ENCODE assay signal across 25 mouse cellular contexts in genomic region chr7:43816746-43817145, GRCm38 (mm10). TPM values are rescaled to one million over a fixed set of nuclear protein-coding genes. Genes with fewer than 3 reads are reported as not detected.
"Had no signal": no experiment of that assay in that cellular context is flagged by ENCODE, and none has a peak within 500 bp of the region (broad histone marks: within the 10 kb centered on the region; RNA-seq: fewer than 3 reads in every experiment).

No protein-coding gene starts in this region.

- H3K27me3 ChIP-seq: midbrain, embryonic 13.5 days; midbrain, embryonic 15.5 days; neural tube, embryonic 13.5 days; neural tube, embryonic 15.5 days; stomach, embryonic 15.5 days had no signal

- H3K27ac ChIP-seq: midbrain, embryonic 13.5 days; midbrain, embryonic 15.5 days; neural tube, embryonic 13.5 days; neural tube, embryonic 15.5 days; stomach, embryonic 15.5 days; stomach, postnatal 0 days had no signal

- DNase-seq: lung, adult 18-20 months; lung, embryonic 14.5 days; lung, postnatal 10 days; lung, postnatal 4 days; retina, postnatal 1 day; right cerebral cortex, adult 18-20 months; right cerebral cortex, postnatal 25 days; right cerebral cortex, postnatal 4 days; spleen, adult 18-20 months; thymus, adult 2 months; thymus, postnatal 25 days; thymus, postnatal 4 days had no signal

- H3K9ac ChIP-seq: lung, embryonic 14.5 days; midbrain, embryonic 13.5 days; midbrain, embryonic 15.5 days; neural tube, embryonic 13.5 days; neural tube, embryonic 15.5 days; stomach, embryonic 15.5 days had no signal

- H3K36me3 ChIP-seq: midbrain, embryonic 13.5 days; midbrain, embryonic 15.5 days; neural tube, embryonic 13.5 days; neural tube, embryonic 15.5 days; stomach, embryonic 15.5 days had no signal

- H3K4me1 ChIP-seq: midbrain, embryonic 13.5 days; midbrain, embryonic 15.5 days; neural tube, embryonic 13.5 days; neural tube, embryonic 15.5 days; stomach, embryonic 15.5 days had no signal

- H3K4me3 ChIP-seq: midbrain, embryonic 13.5 days; midbrain, embryonic 15.5 days; myocyte; neural tube, embryonic 13.5 days; neural tube, embryonic 15.5 days; stomach, embryonic 15.5 days had no signal

- H3K4me2 ChIP-seq: lung, embryonic 14.5 days; midbrain, embryonic 11.5 days; midbrain, embryonic 13.5 days; midbrain, embryonic 15.5 days; neural tube, embryonic 13.5 days; neural tube, embryonic 15.5 days; stomach, embryonic 15.5 days had no signal

- H3K9me3 ChIP-seq: midbrain, embryonic 13.5 days; midbrain, embryonic 15.5 days; neural tube, embryonic 13.5 days; neural tube, embryonic 15.5 days; stomach, embryonic 15.5 days had no signal

- ATAC-seq: midbrain, embryonic 13.5 days; midbrain, embryonic 15.5 days had no signal

RNA-seq across cellular contexts. Expression of gene Klk7, which starts 5.7 kb away (rescaled TPM):
- polyA plus RNA-seq: lung, embryonic 16.5 days; midbrain, embryonic 13.5 days; midbrain, embryonic 15.5 days; myocyte; neural tube, embryonic 11.5 days; neural tube, embryonic 13.5 days; neural tube, embryonic 15.5 days; small intestine, adult 2 months; stomach, embryonic 15.5 days; testis, adult 2 months; urinary bladder, adult 2 months had no signal

RNA-seq across cellular contexts. Expression of gene Klk6, which starts 7.6 kb away (rescaled TPM):
- polyA plus RNA-seq: lung, embryonic 14.5 days; lung, embryonic 16.5 days; midbrain, embryonic 11.5 days; midbrain, embryonic 13.5 days; midbrain, embryonic 15.5 days; myocyte; neural tube, embryonic 11.5 days; neural tube, embryonic 13.5 days; neural tube, embryonic 15.5 days; small intestine, adult 2 months; testis, adult 2 months had no signal

RNA-seq across cellular contexts. Expression of gene Klk8, which starts 19.4 kb away (rescaled TPM):
- polyA plus RNA-seq: myocyte had no signal

RNA-seq across cellular contexts. Expression of gene Klk5, which starts 25.0 kb away (rescaled TPM):
- polyA plus RNA-seq: lung, embryonic 14.5 days; lung, embryonic 16.5 days; midbrain, embryonic 11.5 days; midbrain, embryonic 13.5 days; midbrain, embryonic 15.5 days; myocyte; neural tube, embryonic 11.5 days; neural tube, embryonic 13.5 days; neural tube, embryonic 15.5 days; small intestine, adult 2 months; stomach, embryonic 15.5 days; testis, adult 2 months; urinary bladder, adult 2 months had no signal

RNA-seq across cellular contexts. Expression of gene Klk9, which starts 25.1 kb away (rescaled TPM):
- polyA plus RNA-seq: lung, embryonic 14.5 days; midbrain, embryonic 11.5 days; myocyte; neural tube, embryonic 11.5 days; neural tube, embryonic 13.5 days; small intestine, adult 2 months; testis, adult 2 months; urinary bladder, adult 2 months had no signal
